Mouse (Mus musculus): ENCODE results near the gene Npas2. TPM values are rescaled to one million over a fixed set of nuclear protein-coding genes. Genes with fewer than 3 reads are reported as not detected.

Npas2 gene
- polyA plus RNA-seq, 1 experiment from 2014 or later = 0.05 TPM

DNA sequence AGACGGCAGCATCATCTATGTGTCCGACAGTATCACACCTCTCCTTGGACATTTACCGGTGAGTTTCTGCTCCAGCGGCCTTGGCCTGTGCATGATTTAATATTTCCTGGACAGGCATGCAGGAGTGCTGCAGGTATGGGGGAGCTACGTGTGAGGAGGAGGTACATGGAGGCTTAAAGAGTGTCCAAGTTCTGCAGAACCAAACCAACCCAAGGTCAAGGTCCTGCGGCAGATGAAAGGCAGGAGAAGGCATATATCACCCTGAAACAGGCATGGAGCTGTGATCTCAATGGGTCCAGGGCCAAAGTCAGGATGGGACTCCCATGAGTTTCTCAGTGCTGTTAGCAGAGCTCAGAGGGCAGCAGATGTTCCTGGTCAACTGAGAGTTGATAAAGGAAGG is 107.1 kb downstream of the Npas2 start:
- H3K4me3 ChIP-seq = no peak overlapping the region
- WGBS = 95% methylated on average over 6 of the region's 6 CpGs
- H3K9me3 ChIP-seq (replicated peaks) = no peaks in the 10 kb centered on the region
- no peak overlapping the region for H3K27ac ChIP-seq (replicated peaks)
- no peak for DNase-seq (ENCODE audit: low spot score)
- no peaks in the 10 kb centered on the region for H3K27me3 ChIP-seq (ENCODE audit: low read depth, poor library complexity, severe bottlenecking)
- no peaks in the 10 kb centered on the region for H3K4me1 ChIP-seq
- H3K36me3 ChIP-seq = no peaks in the 10 kb centered on the region

GRCm38 (mm10) chr1:39302246-39302645 is 108.7 kb downstream of the Npas2 start:
- no peaks in the 10 kb centered on the region for H3K27me3 ChIP-seq (ENCODE audit: low read depth, poor library complexity, severe bottlenecking)
- no peaks in the 10 kb centered on the region for H3K9me3 ChIP-seq (replicated peaks)
- no peak overlapping the region for H3K4me3 ChIP-seq
- H3K36me3 ChIP-seq = no peaks in the 10 kb centered on the region
- DNase-seq (ENCODE audit: low spot score) = no peak
- WGBS = 95% methylated on average over 7 of the region's 7 CpGs
- H3K4me1 ChIP-seq = peaks cover 5% of the 10 kb centered on the region; the same call in 1 of the 2 replicates
- no peak overlapping the region for H3K27ac ChIP-seq (replicated peaks)

DNA sequence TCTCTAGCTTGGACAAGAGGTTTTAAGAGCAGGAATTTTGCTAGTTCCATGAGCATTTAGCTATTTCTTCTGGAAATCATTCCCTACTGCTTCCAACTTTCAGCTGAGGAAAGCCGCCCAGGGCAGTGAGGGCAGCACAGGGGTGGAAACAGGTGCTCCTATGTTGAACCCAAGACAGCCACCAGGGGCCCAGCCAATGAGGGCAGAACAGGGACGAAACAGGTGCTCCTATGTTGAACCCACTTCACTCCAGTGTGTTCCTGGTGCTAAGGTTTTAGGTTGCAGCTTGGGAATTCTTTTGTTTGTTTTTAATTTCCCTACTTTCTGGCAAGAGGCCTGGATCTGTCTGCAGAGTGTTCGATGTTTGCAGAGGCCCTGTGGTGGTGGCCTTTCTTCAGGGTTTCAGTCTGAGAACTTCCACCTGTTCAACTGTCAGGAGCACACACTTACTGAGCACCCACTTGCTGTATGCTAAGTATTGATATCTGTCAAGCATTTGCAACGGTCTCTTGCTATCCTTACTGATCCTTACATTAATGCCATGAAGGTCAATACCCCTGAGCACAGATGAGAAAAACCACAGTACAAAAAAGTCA is 109.6 kb downstream of the Npas2 start:
- Histone ChIP-seq H3K27ac (replicated peaks) (no peak overlapping the region), H3K36me3 (no peaks in the 10 kb centered on the region), H3K9me3 (replicated peaks) (no peaks in the 10 kb centered on the region), H3K4me3 (no peak overlapping the region), H3K4me1 (peaks cover 5% of the 10 kb centered on the region; the same call in 1 of the 2 replicates), H3K27me3 (ENCODE audit: low read depth, poor library complexity, severe bottlenecking) (no peaks in the 10 kb centered on the region)
- 77% methylated on average over 4 of the region's 4 CpGs for WGBS
- DNase-seq (ENCODE audit: low spot score) = no peak

- Histone ChIP-seq H3K9me3 (replicated peaks) (no peaks in the 10 kb centered on the region), H3K27ac (replicated peaks) (no peak overlapping the region), H3K4me3 (no peak overlapping the region), H3K27me3 (ENCODE audit: low read depth, poor library complexity, severe bottlenecking) (no peaks in the 10 kb centered on the region), H3K4me1 (peaks cover 5% of the 10 kb centered on the region; the same call in 1 of the 2 replicates), H3K36me3 (no peaks in the 10 kb centered on the region)
- DNase-seq (ENCODE audit: low spot score) = no peak
Measured at GRCm38 (mm10) chr1:39307291-39307690, 113.8 kb downstream of the Npas2 start.

- Histone ChIP-seq H3K27me3 (ENCODE audit: low read depth, poor library complexity, severe bottlenecking) (no peaks in the 10 kb centered on the region), H3K9me3 (replicated peaks) (no peaks in the 10 kb centered on the region), H3K4me3 (no peak overlapping the region), H3K4me1 (peaks cover 9% of the 10 kb centered on the region; the same call in 1 of the 2 replicates), H3K27ac (replicated peaks) (no peak overlapping the region), H3K36me3 (no peaks in the 10 kb centered on the region)
- DNase-seq (ENCODE audit: low spot score) = no peak
- 75% methylated on average over 2 of the region's 2 CpGs for WGBS
Measured at GRCm38 (mm10) chr1:39307971-39308370, 114.4 kb downstream of the Npas2 start.

- Histone ChIP-seq H3K4me3 (no peak overlapping the region), H3K9me3 (replicated peaks) (no peaks in the 10 kb centered on the region), H3K27ac (replicated peaks) (no peak overlapping the region), H3K27me3 (ENCODE audit: low read depth, poor library complexity, severe bottlenecking) (no peaks in the 10 kb centered on the region), H3K4me1 (peaks cover 9% of the 10 kb centered on the region; the same call in 1 of the 2 replicates), H3K36me3 (no peaks in the 10 kb centered on the region)
- 95% methylated on average over 7 of the region's 7 CpGs for WGBS
- DNase-seq (ENCODE audit: low spot score) = no peak
Measured at GRCm38 (mm10) chr1:39309548-39309947, 116.0 kb downstream of the Npas2 start.

DNA sequence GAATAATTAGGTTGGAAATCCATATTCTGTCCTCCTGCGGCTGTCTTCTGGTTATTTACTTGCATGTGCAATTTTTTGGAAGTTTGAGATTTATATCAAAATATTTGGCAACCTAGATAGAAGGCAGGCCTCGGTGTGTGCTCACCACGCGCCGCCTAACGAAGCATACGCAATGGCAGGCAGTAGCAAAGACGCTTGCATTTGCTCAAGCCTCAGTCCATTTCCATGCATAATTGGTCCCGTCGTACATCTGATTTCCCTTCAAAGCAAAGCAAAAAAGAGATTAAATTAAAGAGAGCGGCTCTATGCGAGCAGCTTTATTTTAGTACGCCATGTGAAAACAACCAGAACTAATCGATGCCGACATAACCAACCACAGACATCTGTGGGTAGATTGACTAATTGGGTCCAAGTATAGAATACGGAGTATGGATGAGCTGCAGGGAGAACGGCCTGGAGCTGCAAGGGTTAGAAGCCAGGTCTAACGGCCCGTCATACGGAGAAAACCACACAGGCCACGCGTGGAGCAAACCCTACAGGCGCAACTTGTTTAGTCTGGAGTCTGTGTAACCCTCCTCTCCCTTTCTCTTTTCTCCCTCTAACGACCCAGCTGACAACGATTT is 118.9 kb downstream of the Npas2 start:
- H3K4me3 ChIP-seq = no peak overlapping the region
- H3K4me1 ChIP-seq = peaks cover 4% of the 10 kb centered on the region; the same call in 1 of the 2 replicates
- H3K9me3 ChIP-seq (replicated peaks) = no peaks in the 10 kb centered on the region
- no peak overlapping the region for H3K27ac ChIP-seq (replicated peaks)
- no peak for DNase-seq (ENCODE audit: low spot score)
- 78% methylated on average over 25 of the region's 25 CpGs for WGBS
- H3K27me3 ChIP-seq (ENCODE audit: low read depth, poor library complexity, severe bottlenecking) = no peaks in the 10 kb centered on the region
- no peaks in the 10 kb centered on the region for H3K36me3 ChIP-seq

- H3K36me3 ChIP-seq = no peaks in the 10 kb centered on the region
- H3K9me3 ChIP-seq (replicated peaks) = no peaks in the 10 kb centered on the region
- WGBS = 87% methylated on average over 10 of the region's 10 CpGs
- no peak overlapping the region for H3K27ac ChIP-seq (replicated peaks)
- no peaks in the 10 kb centered on the region for H3K27me3 ChIP-seq (ENCODE audit: low read depth, poor library complexity, severe bottlenecking)
- DNase-seq (ENCODE audit: low spot score) = no peak
- no peak overlapping the region for H3K4me3 ChIP-seq
- H3K4me1 ChIP-seq = peaks cover 4% of the 10 kb centered on the region; the same call in 1 of the 2 replicates
Measured at GRCm38 (mm10) chr1:39313352-39314245, 120.1 kb downstream of the Npas2 start.

DNA sequence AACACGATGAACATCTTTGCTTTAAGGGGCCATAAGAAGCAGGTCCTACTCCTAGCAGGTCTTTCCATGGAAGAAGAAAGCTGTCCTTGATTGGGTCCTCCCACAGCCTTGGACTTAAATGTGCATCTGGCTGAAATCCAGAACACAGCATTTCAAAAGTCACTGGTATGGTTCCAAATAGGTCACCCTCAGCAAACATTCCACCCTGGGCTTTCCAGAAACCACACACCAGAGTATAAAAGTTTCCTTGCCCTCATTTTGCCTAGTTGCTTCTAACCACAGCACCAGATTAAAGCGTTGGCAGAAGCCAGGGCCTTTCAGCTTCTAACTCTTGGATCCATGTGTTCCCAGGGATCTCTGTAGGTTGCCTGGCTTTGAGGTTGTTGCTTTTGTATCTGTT is 124.4 kb downstream of the Npas2 start:
- H3K4me3 ChIP-seq = no peak overlapping the region
- H3K9me3 ChIP-seq (replicated peaks) = no peaks in the 10 kb centered on the region
- H3K4me1 ChIP-seq = no peaks in the 10 kb centered on the region
- WGBS = 85% methylated on average over 2 of the region's 2 CpGs
- no peak overlapping the region for H3K27ac ChIP-seq (replicated peaks)
- H3K36me3 ChIP-seq = no peaks in the 10 kb centered on the region
- DNase-seq (ENCODE audit: low spot score) = no peak
- no peaks in the 10 kb centered on the region for H3K27me3 ChIP-seq (ENCODE audit: low read depth, poor library complexity, severe bottlenecking)

GRCm38 (mm10) chr1:39318870-39319269 is 125.3 kb downstream of the Npas2 start:
- 88% methylated on average over 7 of the region's 7 CpGs for WGBS
- no peaks in the 10 kb centered on the region for H3K4me1 ChIP-seq

DNA sequence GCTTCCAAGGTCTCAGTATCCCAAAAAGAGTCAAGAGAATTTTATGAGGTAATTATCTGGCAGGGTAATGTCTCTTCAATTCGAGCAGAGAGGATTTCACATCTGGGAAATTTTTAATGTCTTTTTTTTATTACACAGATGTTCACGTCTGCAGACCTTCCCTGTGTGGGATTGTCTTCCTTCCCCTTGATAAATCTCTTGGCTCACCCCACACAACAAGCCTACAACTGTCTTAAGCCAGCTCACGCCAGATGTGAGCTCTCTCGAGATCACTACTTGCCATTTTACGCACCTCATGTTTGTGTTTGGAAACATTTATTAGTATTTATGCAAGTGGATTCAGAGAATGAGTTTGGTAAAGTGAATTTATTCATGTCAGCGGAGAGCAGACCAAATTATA is 128.4 kb downstream of the Npas2 start:
- no peaks in the 10 kb centered on the region for H3K36me3 ChIP-seq
- H3K4me3 ChIP-seq = no peak overlapping the region
- DNase-seq (ENCODE audit: low spot score) = no peak
- H3K9me3 ChIP-seq (replicated peaks) = no peaks in the 10 kb centered on the region
- WGBS = 88% methylated on average over 6 of the region's 6 CpGs
- H3K4me1 ChIP-seq = no peaks in the 10 kb centered on the region
- no peaks in the 10 kb centered on the region for H3K27me3 ChIP-seq (ENCODE audit: low read depth, poor library complexity, severe bottlenecking)
- no peak overlapping the region for H3K27ac ChIP-seq (replicated peaks)

More at GRCm38 (mm10) chr1:39318870-39319269, 125.3 kb downstream of the Npas2 start:
- H3K27ac ChIP-seq (replicated peaks) = no peak overlapping the region
- H3K4me3 ChIP-seq = no peak overlapping the region
- H3K36me3 ChIP-seq = no peaks in the 10 kb centered on the region
- H3K27me3 ChIP-seq (ENCODE audit: low read depth, poor library complexity, severe bottlenecking) = no peaks in the 10 kb centered on the region
- DNase-seq (ENCODE audit: low spot score) = no peak
- no peaks in the 10 kb centered on the region for H3K9me3 ChIP-seq (replicated peaks)

DNA sequence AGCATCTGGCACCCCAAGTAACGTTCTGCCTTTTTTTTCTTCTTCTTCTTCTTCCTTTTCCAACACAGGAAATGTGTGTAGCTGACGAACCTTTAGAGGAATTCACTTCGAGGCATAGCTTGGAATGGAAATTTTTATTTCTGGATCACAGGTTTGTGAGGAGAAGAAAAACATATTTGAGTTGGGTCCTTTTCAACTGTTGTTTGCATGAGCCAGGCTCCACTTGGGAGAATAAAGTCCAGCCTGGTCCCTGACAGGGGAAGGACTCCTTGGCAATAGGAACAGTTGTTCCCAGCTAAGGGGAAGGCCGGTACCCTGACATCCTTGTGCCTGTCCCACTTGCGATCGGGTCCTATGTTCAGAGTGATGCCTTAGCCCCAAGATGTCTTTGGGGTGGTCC is 131.7 kb downstream of the Npas2 start:
- Histone ChIP-seq H3K4me1 (no peaks in the 10 kb centered on the region), H3K9me3 (replicated peaks) (no peaks in the 10 kb centered on the region), H3K36me3 (no peaks in the 10 kb centered on the region), H3K4me3 (no peak overlapping the region), H3K27me3 (ENCODE audit: low read depth, poor library complexity, severe bottlenecking) (no peaks in the 10 kb centered on the region), H3K27ac (replicated peaks) (no peak overlapping the region)
- 91% methylated on average over 6 of the region's 6 CpGs for WGBS
- DNase-seq (ENCODE audit: low spot score) = no peak

DNA sequence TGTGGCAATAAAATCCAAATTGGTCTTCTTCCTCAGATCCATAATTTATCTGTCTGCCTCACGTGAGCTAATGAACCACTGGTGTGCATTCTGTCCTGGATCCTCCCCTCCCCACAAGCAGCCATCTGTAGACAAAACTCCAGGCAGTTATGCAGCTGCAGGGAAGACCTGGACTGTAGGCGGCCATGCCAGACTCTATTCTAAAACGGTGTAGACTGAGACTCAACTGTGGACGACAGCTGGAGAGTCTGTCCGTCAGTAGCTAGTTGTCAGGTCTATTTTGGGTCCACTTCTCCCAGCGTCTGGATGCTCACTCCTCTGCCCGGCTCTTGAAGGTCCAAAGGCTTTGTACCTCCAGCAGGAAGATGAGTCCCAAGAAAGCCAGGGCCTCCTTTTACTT is 134.0 kb downstream of the Npas2 start:
- Histone ChIP-seq H3K27me3 (ENCODE audit: low read depth, poor library complexity, severe bottlenecking) (no peaks in the 10 kb centered on the region), H3K4me1 (no peaks in the 10 kb centered on the region), H3K4me3 (no peak overlapping the region), H3K36me3 (no peaks in the 10 kb centered on the region), H3K9me3 (replicated peaks) (no peaks in the 10 kb centered on the region), H3K27ac (replicated peaks) (no peak overlapping the region)
- DNase-seq (ENCODE audit: low spot score) = no peak
- WGBS = 87% methylated on average over 7 of the region's 7 CpGs

All from midbrain, embryonic 10.5 days (tissue).